10 mouse cellular contexts compared by ENCODE assay signal in genomic region chr3:96555041-96555596, GRCm38 (mm10). TPM values are rescaled to one million over a fixed set of nuclear protein-coding genes. Genes with fewer than 3 reads are reported as not detected.
DNase-seq lines count a peak whose midpoint lies in the region; ATAC-seq and TF ChIP-seq lines count a peak whose summit lies in the region.
"Had no signal": no experiment of that assay in that cellular context is flagged by ENCODE, and none has a peak within 500 bp of the region (broad histone marks: within the 10 kb centered on the region; RNA-seq: fewer than 3 reads in every experiment).

No protein-coding gene starts in this region.

- no peak overlapping the region for H3K4me2 ChIP-seq in liver, embryonic 12.5 days

- no peak for TF ChIP-seq POLR2A in olfactory bulb, adult 2 months (IDR thresholded peaks at IDR 0.05; ENCODE audit: insufficient read depth, low read depth, low read length)

- WGBS in liver, embryonic 12.5 days (ENCODE audit: insufficient replicate concordance) = 78% methylated on average over 12 of the region's 12 CpGs
- WGBS in olfactory bulb, adult 2 months = 54% methylated on average over 12 of the region's 12 CpGs

- H3K4me3 ChIP-seq in left cerebral cortex, adult 2 months = no peak overlapping the region
- H3K4me3 ChIP-seq in liver, embryonic 12.5 days = no peak overlapping the region
- H3K4me3 ChIP-seq in olfactory bulb, adult 2 months (ENCODE audit: insufficient read depth, low read depth, low read length) = no peak overlapping the region

- no peak for ATAC-seq in liver, embryonic 12.5 days
- ATAC-seq in erythroblast, adult 5-6 weeks (replicated peaks; ENCODE audit: low FRiP score, poor library complexity, severe bottlenecking) = no peak
- ATAC-seq: Patski had no signal

- H3K9me3 ChIP-seq in liver, embryonic 12.5 days (replicated peaks) = no peaks in the 10 kb centered on the region

- peak in 1 of 2 experiments; percentile 38 for DNase-seq in left cerebral cortex, adult 2 months (ENCODE audit: extremely low spot score in 1 of 2, low spot score in 2 of 2)
- DNase-seq in left cerebral cortex, adult 18-20 months (ENCODE audit: low spot score in 2 of 2) = no peak
- DNase-seq in adrenal gland, postnatal 36 days = peak; percentile 71 to 77
- DNase-seq in heart, adult 11 months = peak; percentile 99
- peak; percentile 92 for DNase-seq in kidney, adult 11 months

- H3K36me3 ChIP-seq in liver, embryonic 12.5 days = peaks cover 11% of the 10 kb centered on the region

- no peak for TF ChIP-seq CTCF in left cerebral cortex, adult 2 months (IDR thresholded peaks at IDR 0.05)
- TF ChIP-seq CTCF in olfactory bulb, adult 2 months (IDR thresholded peaks at IDR 0.05; ENCODE audit: insufficient read depth, low read depth, low read length) = no peak

- no peak overlapping the region for H3K9ac ChIP-seq in liver, embryonic 12.5 days

- H3K4me1 ChIP-seq in liver, embryonic 12.5 days = peaks cover 38% of the 10 kb centered on the region
- H3K4me1 ChIP-seq in olfactory bulb, adult 2 months (ENCODE audit: control insufficient read depth, insufficient read depth, low read length) = peaks cover 3% of the 10 kb centered on the region

- intact Hi-C loops in left cerebral cortex, adult 2 months (cut with DNase I) = no loop called here

- peak overlapping the region; percentile 60 for H3K27ac ChIP-seq in left cerebral cortex, adult 2 months
- H3K27ac ChIP-seq in liver, embryonic 12.5 days = peak overlapping the region; percentile 38; the same call in 1 of the 2 replicates
- peak overlapping the region; percentile 3; the same call in 1 of the 2 replicates for H3K27ac ChIP-seq in olfactory bulb, adult 2 months (ENCODE audit: insufficient read depth, low read depth, low read length)

- no peaks in the 10 kb centered on the region for H3K27me3 ChIP-seq in liver, embryonic 12.5 days (replicated peaks)
- H3K27me3 ChIP-seq: Patski had no signal

RNA-seq across cellular contexts. Expression of gene Txnip, which starts 2.6 kb away (rescaled TPM):
- total RNA-seq in left cerebral cortex, adult 2 months (2021) = 10 to 100 TPM; 22.4 to 28.2 TPM
- 10 to 100 TPM; 19.4 to 25.9 TPM for total RNA-seq in left cerebral cortex, adult 18-20 months (2021)
- 100 to 1,000 TPM; 515 to 572 TPM for total RNA-seq in adrenal gland, postnatal 36 days (2021)
- polyA plus RNA-seq in liver, embryonic 12.5 days (2016; fragmentation: Nextera tagmentation; extraction: Ambion mirVana) = 28.6 and 29.9 TPM in 2 replicates
- polyA plus RNA-seq in olfactory bulb, adult 2 months (2012; ENCODE audit: insufficient read depth, insufficient read length, low replicate concordance, missing spikeins) = not detected in 2 replicates
- total RNA-seq in erythroblast, adult 5-6 weeks (2015; ENCODE audit: low replicate concordance) = 125 and 174 TPM in 2 replicates
- total RNA-seq in erythroblast, adult 5-6 weeks (2017; ENCODE audit: low replicate concordance) = 113 and 122 TPM in 2 replicates

RNA-seq across cellular contexts. Expression of gene Gm16253, which starts 21.7 kb away (rescaled TPM):
- total RNA-seq in left cerebral cortex, adult 2 months (2021) = not detected
- total RNA-seq in left cerebral cortex, adult 18-20 months (2021) = not detected
- not detected for total RNA-seq in adrenal gland, postnatal 36 days (2021)
- polyA plus RNA-seq in liver, embryonic 12.5 days (2016; fragmentation: Nextera tagmentation; extraction: Ambion mirVana) = 0.24 and 0.26 TPM in 2 replicates
- not detected in 2 replicates for polyA plus RNA-seq in olfactory bulb, adult 2 months (2012; ENCODE audit: insufficient read depth, insufficient read length, low replicate concordance, missing spikeins)
- not detected in 2 replicates for total RNA-seq in erythroblast, adult 5-6 weeks (2015; ENCODE audit: low replicate concordance)
- not detected in 2 replicates for total RNA-seq in erythroblast, adult 5-6 weeks (2017; ENCODE audit: low replicate concordance)
- polyA plus RNA-seq: gonadal fat pad, adult 2 months had no signal

RNA-seq across cellular contexts. Expression of gene Hfe2, which starts 30.1 kb away (rescaled TPM):
- total RNA-seq in left cerebral cortex, adult 2 months (2021) = 1 to 10 TPM; 1.7 to 1.8 TPM
- 1 to 10 TPM; 1.3 to 1.5 TPM for total RNA-seq in left cerebral cortex, adult 18-20 months (2021)
- total RNA-seq in adrenal gland, postnatal 36 days (2021) = not detected
- 0.68 and 0.98 TPM in 2 replicates for polyA plus RNA-seq in liver, embryonic 12.5 days (2016; fragmentation: Nextera tagmentation; extraction: Ambion mirVana)
- not detected in 2 replicates for polyA plus RNA-seq in olfactory bulb, adult 2 months (2012; ENCODE audit: insufficient read depth, insufficient read length, low replicate concordance, missing spikeins)
- total RNA-seq in erythroblast, adult 5-6 weeks (2015; ENCODE audit: low replicate concordance) = not detected in 2 replicates
- 0.17 TPM in 1 of 2 replicates, not detected in the other for total RNA-seq in erythroblast, adult 5-6 weeks (2017; ENCODE audit: low replicate concordance)
- polyA plus RNA-seq: Patski had no signal

RNA-seq across cellular contexts. Expression of gene Polr3gl, which starts 38.9 kb away (rescaled TPM):
- 10 to 100 TPM; 26.6 to 28.1 TPM for total RNA-seq in left cerebral cortex, adult 2 months (2021)
- 10 to 100 TPM; 24.0 to 24.8 TPM for total RNA-seq in left cerebral cortex, adult 18-20 months (2021)
- 10 to 100 TPM; 29.4 to 33.3 TPM for total RNA-seq in adrenal gland, postnatal 36 days (2021)
- polyA plus RNA-seq in liver, embryonic 12.5 days (2016; fragmentation: Nextera tagmentation; extraction: Ambion mirVana) = 16.7 and 19.8 TPM in 2 replicates
- not detected in 2 replicates for polyA plus RNA-seq in olfactory bulb, adult 2 months (2012; ENCODE audit: insufficient read depth, insufficient read length, low replicate concordance, missing spikeins)
- total RNA-seq in erythroblast, adult 5-6 weeks (2015; ENCODE audit: low replicate concordance) = 7.3 and 17.7 TPM in 2 replicates
- 3.9 and 16.5 TPM in 2 replicates for total RNA-seq in erythroblast, adult 5-6 weeks (2017; ENCODE audit: low replicate concordance)

RNA-seq across cellular contexts. Expression of gene Ankrd34a, which starts 41.3 kb away (rescaled TPM):
- total RNA-seq in left cerebral cortex, adult 2 months (2021) = 10 to 100 TPM; 66.8 to 70.3 TPM
- total RNA-seq in left cerebral cortex, adult 18-20 months (2021) = 10 to 100 TPM; 67.3 to 77.4 TPM
- total RNA-seq in adrenal gland, postnatal 36 days (2021) = 1 to 10 TPM in 1 of 2 experiments, under 1 TPM in 1; 0.95 to 1.0 TPM
- 0.33 and 0.44 TPM in 2 replicates for polyA plus RNA-seq in liver, embryonic 12.5 days (2016; fragmentation: Nextera tagmentation; extraction: Ambion mirVana)
- polyA plus RNA-seq in olfactory bulb, adult 2 months (2012; ENCODE audit: insufficient read depth, insufficient read length, low replicate concordance, missing spikeins) = not detected in 2 replicates
- not detected in 2 replicates for total RNA-seq in erythroblast, adult 5-6 weeks (2015; ENCODE audit: low replicate concordance)
- total RNA-seq in erythroblast, adult 5-6 weeks (2017; ENCODE audit: low replicate concordance) = not detected in 2 replicates

Comparison
In these comparisons a context has a peak if more than half of its experiments do, and no peak if none do; other contexts are left out.
1. DNase-seq: peak in adrenal gland, postnatal 36 days (2 of 2), heart, adult 11 months (single experiment) and kidney, adult 11 months (single experiment); none in left cerebral cortex, adult 18-20 months (0 of 2).
2. H3K27ac ChIP-seq: peak in every context shown above with its lines; median percentile 60 in left cerebral cortex, adult 2 months; 38 in liver, embryonic 12.5 days; 3 in olfactory bulb, adult 2 months.